Mouse (Mus musculus) forebrain, embryonic 14.5 days (tissue): ENCODE results near the gene Palm. TPM values are rescaled to one million over a fixed set of nuclear protein-coding genes. Genes with fewer than 3 reads are reported as not detected.

ENCODE experiments used
- ATAC-seq: fragments of 200-750 bp; cut with Nextera tagmentation; 2 replicates; pipeline ENCODE4 v1.8.0; 2017; ENCODE audit warnings: mild to moderate bottlenecking, moderate library complexity
- DNase-seq: peaks from one replicate; pipeline ENCODE4 v3.0.0-alpha.2; 2015; ENCODE audit warnings: low spot score
- H3K27ac ChIP-seq: fragments of 300-500 bp; sonication (generic); 2 replicates; pipeline ENCODE4 v1.5.1; 2014; ENCODE audit warnings: low read depth, mild to moderate bottlenecking, control low read depth, low read length, moderate library complexity
- H3K27me3 ChIP-seq: fragments of 300-500 bp; sonication (generic); replicated peaks from 2 replicates; pipeline ENCODE4 v1.6.1; 2014; ENCODE audit warnings: low read length, control low read depth, mixed read lengths; ENCODE audit not compliant: control insufficient read depth, insufficient read depth
- H3K36me3 ChIP-seq: fragments of 300-500 bp; sonication (generic); 2 replicates; pipeline ENCODE4 v1.6.1; 2014; ENCODE audit warnings: low read length, control low read depth; ENCODE audit not compliant: control insufficient read depth, insufficient read depth
- H3K4me1 ChIP-seq: fragments of 300-500 bp; sonication (generic); 2 replicates; pipeline ENCODE4 v1.6.1; 2014; ENCODE audit warnings: antibody characterized with exemption, low read length, control low read depth; ENCODE audit not compliant: control insufficient read depth, insufficient read depth
- H3K4me2 ChIP-seq: fragments of 300-500 bp; sonication (generic); 2 replicates; pipeline ENCODE4 v1.6.1; 2014; ENCODE audit warnings: mild to moderate bottlenecking, control low read depth, low read length
- H3K4me3 ChIP-seq: fragments of 300-500 bp; sonication (generic); 2 replicates; pipeline ENCODE4 v1.5.1; 2014; ENCODE audit warnings: low read depth, low read length, control low read depth
- H3K9ac ChIP-seq: fragments of 300-500 bp; sonication (generic); 2 replicates; pipeline ENCODE4 v1.6.1; 2014; ENCODE audit warnings: mild to moderate bottlenecking, low read length, control low read depth, moderate library complexity
- H3K9me3 ChIP-seq: fragments of 300-500 bp; sonication (generic); replicated peaks from 2 replicates; pipeline ENCODE4 v1.6.1; 2016; ENCODE audit warnings: low read length, control low read depth, mixed read lengths; ENCODE audit not compliant: control insufficient read depth
- WGBS: fragments of 180-500 bp; shearing (Covaris S2); extraction: QIAGEN DNeasy Blood & Tissue Kit; methylation state at CpG from one replicate; pipeline ENCODE4 v1.1.7; 2014; 5-methylcytosine and 5-hydroxymethylcytosine counted together
- polyA plus RNA-seq: library from polyadenylated mRNA; unstranded; fragments of >200 nt; fragmentation: Nextera tagmentation; extraction: Ambion mirVana; gene quantifications from 2 replicates; pipeline ENCODE4 v1.2.1, GENCODE M21; 2014

Palm gene
- polyA plus RNA-seq, 1 experiment from 2014 or later, result 182 TPM

- no peak for ATAC-seq
- Histone ChIP-seq H3K4me3 (no peak overlapping the region), H3K27ac (no peak overlapping the region), H3K4me2 (no peak overlapping the region), H3K36me3 (no peaks in the 10 kb centered on the region), H3K27me3 (no peaks in the 10 kb centered on the region; the same call in 1 of the 2 replicates), H3K4me1 (peaks cover under 1% of the 10 kb centered on the region; the same call in 1 of the 2 replicates), H3K9ac (no peak overlapping the region), H3K9me3 (no peaks in the 10 kb centered on the region)
- DNase-seq, result no peak
- WGBS, result 42% methylated on average over 2 of the region's 2 CpGs
Observed at GRCm38 (mm10) chr10:79789581-79789980, 3.8 kb upstream of the Palm start.

GRCm38 (mm10) chr10:79790861-79791260 is 2.5 kb upstream of the Palm start, which contains the start of gene Prss57:
Gene Prss57 (minus strand): TSS chr10:79790961.
- ATAC-seq, result no peak
- H3K4me2 ChIP-seq, result no peak within 1 kb of the TSS
- H3K27ac ChIP-seq, result no peak within 1 kb of the TSS
- H3K27me3 ChIP-seq, result no peaks in the 10 kb centered on the region
- H3K36me3 ChIP-seq, result no peaks in the 10 kb centered on the region
- H3K4me1 ChIP-seq, result peaks cover 9% of the 10 kb centered on the region
- H3K9ac ChIP-seq, result no peak within 1 kb of the TSS
- H3K9me3 ChIP-seq, result no peaks in the 10 kb centered on the region
- no peak within 1 kb of the TSS for H3K4me3 ChIP-seq
- 89% methylated on average over 4 of the region's 4 CpGs for WGBS
- no peak for DNase-seq

GRCm38 (mm10) chr10:79792339-79793040 is 882 bp upstream of the Palm start:
- 78% methylated on average over 5 of the region's 5 CpGs for WGBS
- Histone ChIP-seq H3K9me3 (no peaks in the 10 kb centered on the region), H3K36me3 (no peaks in the 10 kb centered on the region), H3K4me2 (no peak overlapping the region), H3K27me3 (no peaks in the 10 kb centered on the region), H3K27ac (no peak overlapping the region), H3K4me1 (peaks cover 11% of the 10 kb centered on the region), H3K9ac (no peak overlapping the region), H3K4me3 (no peak overlapping the region)
- DNase-seq (no peak), ATAC-seq (no peak)

- H3K4me2 ChIP-seq, result peak overlapping the region; percentile 94
- no peaks in the 10 kb centered on the region for H3K36me3 ChIP-seq
- peaks cover 11% of the 10 kb centered on the region for H3K4me1 ChIP-seq
- H3K27me3 ChIP-seq, result no peaks in the 10 kb centered on the region
- WGBS, result under 1% methylated on average over 31 of the region's 38 CpGs
- no peaks in the 10 kb centered on the region for H3K9me3 ChIP-seq
- DNase-seq (peak; percentile 84), ATAC-seq (peak; percentile 64)
- H3K27ac ChIP-seq, result peak overlapping the region; percentile 93
- H3K9ac ChIP-seq, result peak overlapping the region; percentile 99
- peak overlapping the region; percentile 97 for H3K4me3 ChIP-seq
Observed at GRCm38 (mm10) chr10:79793738-79794490, 542 bp downstream of the Palm start.

GRCm38 (mm10) chr10:79794491-79794931 is 1.1 kb downstream of the Palm start:
- Histone ChIP-seq H3K4me2 (peak overlapping the region; percentile 94), H3K9ac (peak overlapping the region; percentile 99), H3K9me3 (no peaks in the 10 kb centered on the region), H3K27me3 (no peaks in the 10 kb centered on the region), H3K36me3 (no peaks in the 10 kb centered on the region), H3K27ac (peak overlapping the region; percentile 93), H3K4me1 (peaks cover 11% of the 10 kb centered on the region), H3K4me3 (peak overlapping the region; percentile 97)
- WGBS, result 3% methylated on average over 10 of the region's 10 CpGs
- DNase-seq, result peak; percentile 36
- peak; percentile 24; the same call in 1 of the 2 replicates for ATAC-seq

- Histone ChIP-seq H3K9me3 (no peaks in the 10 kb centered on the region), H3K27ac (no peak overlapping the region), H3K4me1 (peaks cover 11% of the 10 kb centered on the region), H3K36me3 (0 out of 2 replicates have a peak, but pooled peaks cover 3% of the 10 kb centered on the region), H3K4me3 (no peak overlapping the region), H3K4me2 (no peak overlapping the region), H3K27me3 (no peaks in the 10 kb centered on the region), H3K9ac (no peak overlapping the region)
- DNase-seq, result no peak
- no peak for ATAC-seq
- 100% methylated on average over 3 of the region's 3 CpGs for WGBS
Observed at GRCm38 (mm10) chr10:79795905-79796304, 2.5 kb downstream of the Palm start.

- 0 out of 2 replicates have a peak, but pooled peaks cover 3% of the 10 kb centered on the region for H3K36me3 ChIP-seq
- peak overlapping the region; percentile 10 for H3K4me2 ChIP-seq
- 64% methylated on average over 15 of the region's 15 CpGs for WGBS
- H3K4me1 ChIP-seq, result peaks cover 17% of the 10 kb centered on the region
- H3K9ac ChIP-seq, result peak overlapping the region; percentile 41; the same call in 1 of the 2 replicates
- H3K4me3 ChIP-seq, result no peak overlapping the region
- DNase-seq, result no peak
- H3K9me3 ChIP-seq, result no peaks in the 10 kb centered on the region
- ATAC-seq, result no peak
- H3K27ac ChIP-seq, result 0 out of 2 replicates have a peak overlapping the region, but pooled peaks have one; percentile 27
- H3K27me3 ChIP-seq, result no peaks in the 10 kb centered on the region
Observed at GRCm38 (mm10) chr10:79797326-79797725, 4.0 kb downstream of the Palm start.

- peaks cover 28% of the 10 kb centered on the region for H3K4me1 ChIP-seq
- 90% methylated on average over 12 of the region's 12 CpGs for WGBS
- no peak overlapping the region for H3K27ac ChIP-seq
- no peaks in the 10 kb centered on the region for H3K27me3 ChIP-seq
- DNase-seq (no peak), ATAC-seq (no peak)
- no peak overlapping the region for H3K4me2 ChIP-seq
- no peaks in the 10 kb centered on the region for H3K9me3 ChIP-seq
- no peak overlapping the region for H3K4me3 ChIP-seq
- H3K36me3 ChIP-seq, result 0 out of 2 replicates have a peak, but pooled peaks cover 3% of the 10 kb centered on the region
- no peak overlapping the region for H3K9ac ChIP-seq
Observed at GRCm38 (mm10) chr10:79798289-79798928, 5.0 kb downstream of the Palm start.
